Mouse (Mus musculus): ENCODE measurements at regions not wholly inside any gene's neighbourhood (a gene's known extent, or its start where the extent isn't known, plus 50 kb on each side); places are given as distances from the start of the nearest gene placed in this dataset.

- no peak for DNase-seq
These were observed 97.4 kb upstream of the Dock11 start for GRCm38 (mm10) chrX:35791273-35791672.

- peak; percentile 2 to 22 for DNase-seq
These were observed 75.4 kb upstream of the Dock11 start for GRCm38 (mm10) chrX:35813206-35813605.

GRCm38 (mm10) chrX:35834411-35834810, 54.2 kb upstream of the Dock11 start:
- DNase-seq: peak; percentile 7 to 39

GRCm38 (mm10) chrX:35838064-35838463, 50.6 kb upstream of the Dock11 start:
- DNase-seq: no peak
